Mouse (Mus musculus) G1E (cell line): ENCODE results near the gene Naa40.

Experiments
- CTCF ChIP-seq: IDR thresholded peaks from 2 replicates; pipeline ENCODE4 v1.5.1; 2012; ENCODE audit warnings: low read depth, low read length, inconsistent platforms, mixed read lengths
- GATA1 ChIP-seq: IDR thresholded peaks from 2 replicates; pipeline ENCODE4 v1.6.1; 2012; ENCODE audit warnings: borderline replicate concordance, low read length, inconsistent platforms, mixed read lengths
- GATA2 ChIP-seq: IDR thresholded peaks from 2 replicates; pipeline ENCODE4 v1.6.1; 2012; ENCODE audit warnings: low read depth, low read length, inconsistent platforms, borderline replicate concordance

DNA sequence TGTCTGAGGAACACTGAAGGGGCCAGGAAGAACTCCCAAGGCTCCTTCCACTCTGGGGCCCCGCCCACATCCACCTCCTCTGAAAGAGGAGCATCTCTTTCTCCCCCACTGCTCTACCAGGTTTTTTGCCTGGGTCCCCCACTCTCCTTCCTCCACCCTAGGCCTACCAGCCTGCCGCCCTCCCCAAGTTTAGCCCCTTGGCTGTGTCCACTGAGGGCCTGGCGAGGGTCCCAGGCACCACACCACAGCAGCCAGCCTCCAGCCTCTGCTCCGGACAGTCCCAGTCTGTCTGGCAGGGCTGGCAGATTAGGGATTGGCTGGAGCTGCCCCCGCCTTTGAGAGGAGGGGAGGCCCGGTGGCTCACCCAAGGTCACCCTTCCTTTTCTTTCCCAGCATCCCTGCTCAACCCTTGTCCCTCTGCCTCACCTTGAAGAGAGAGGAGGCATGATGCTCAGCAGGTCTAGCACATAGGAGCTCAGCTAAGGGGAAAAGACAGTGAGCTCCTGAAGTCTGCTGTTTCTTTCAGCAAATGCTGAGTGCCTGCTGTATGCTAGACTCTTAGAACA, 23.9 kb upstream of the Naa40 start:
- TF ChIP-seq CTCF (no peak), GATA2 (no peak), GATA1 (no peak)
